Mouse (Mus musculus): ENCODE data around the gene Tnk2. TPM values are rescaled to one million over a fixed set of nuclear protein-coding genes. Genes with fewer than 3 reads are reported as not detected.
A peak's percentile ranks its signal among the peaks of the same experiment; 100 is the strongest.

The Tnk2 gene
- total RNA-seq, 2 experiments from 2014 or later: 51.6 to 82.2 TPM

DNA sequence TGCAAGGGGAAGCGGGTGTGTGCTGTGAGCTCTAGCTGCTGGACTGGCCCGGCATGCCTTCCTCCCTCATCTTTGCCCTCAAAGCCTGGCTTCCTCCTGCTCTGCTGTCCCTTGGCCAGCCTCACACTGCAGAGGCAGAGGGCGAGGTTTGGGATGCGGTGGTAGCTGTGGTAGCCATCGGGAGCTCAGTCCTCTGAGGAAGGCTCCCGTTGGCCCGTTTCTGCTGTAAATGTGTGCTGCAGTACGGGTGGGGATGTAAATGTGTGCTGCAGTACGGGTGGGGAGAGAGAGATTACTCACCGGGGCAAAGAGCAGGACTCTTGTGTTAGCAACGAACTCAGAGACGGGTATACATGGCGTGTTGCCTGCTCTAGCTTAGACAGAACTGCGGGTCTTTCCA, 35.1 kb downstream of the Tnk2 start:
- no peak for DNase-seq

GRCm38 (mm10) chr16:32679976-32680375, 36.3 kb downstream of the Tnk2 start:
- DNase-seq: no peak

- DNase-seq: no peak
Measured at GRCm38 (mm10) chr16:32680806-32681205, 37.1 kb downstream of the Tnk2 start.

GRCm38 (mm10) chr16:32682194-32682593, 38.5 kb downstream of the Tnk2 start:
- peak; percentile 78 for DNase-seq

GRCm38 (mm10) chr16:32682841-32683240, 39.2 kb downstream of the Tnk2 start:
- no peak for DNase-seq

- DNase-seq: no peak
Measured at GRCm38 (mm10) chr16:32683343-32683742, 39.7 kb downstream of the Tnk2 start.

DNA sequence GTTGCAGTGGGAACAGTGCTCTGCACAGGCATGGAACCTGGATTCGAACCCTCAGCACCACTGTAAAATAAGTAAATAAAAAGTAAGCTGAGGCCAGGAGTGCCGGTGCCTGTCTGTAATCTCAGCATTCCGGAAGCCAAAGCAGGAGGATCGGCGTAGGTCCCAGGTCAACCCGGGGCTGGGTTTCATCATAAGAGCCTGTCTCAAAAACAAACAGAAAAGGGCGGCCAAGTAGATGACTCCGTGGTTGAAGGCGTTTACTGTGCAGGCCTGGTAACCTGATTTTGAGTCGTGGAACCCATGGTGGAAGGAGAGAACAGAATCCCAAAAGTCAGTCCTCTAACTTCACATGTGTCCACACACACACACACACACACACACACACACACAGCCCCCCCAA, 41.7 kb downstream of the Tnk2 start:
- DNase-seq: no peak

GRCm38 (mm10) chr16:32685998-32686397, 42.3 kb downstream of the Tnk2 start:
- DNase-seq: no peak

DNA sequence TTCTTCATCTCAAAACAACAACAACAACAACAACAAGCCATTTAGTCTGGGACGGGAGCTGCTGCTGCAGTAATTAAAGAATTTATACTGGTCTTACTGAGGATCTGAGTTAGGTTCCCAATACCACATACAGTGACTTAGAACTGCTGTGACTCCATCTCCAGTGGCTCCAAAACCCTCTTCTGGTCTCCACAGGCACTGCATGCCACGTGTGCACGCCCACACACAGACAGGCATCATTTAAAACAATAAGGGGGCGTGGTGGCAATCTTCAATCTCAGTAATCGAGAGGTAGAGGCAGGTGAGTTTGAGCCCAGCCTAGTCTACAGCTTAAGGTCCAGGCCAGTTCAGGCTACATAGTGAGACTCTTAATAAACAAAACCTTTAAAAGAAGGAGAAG, 43.5 kb downstream of the Tnk2 start:
- DNase-seq: no peak

- no peak for DNase-seq
Measured at GRCm38 (mm10) chr16:32688770-32689169, 45.1 kb downstream of the Tnk2 start.

DNA sequence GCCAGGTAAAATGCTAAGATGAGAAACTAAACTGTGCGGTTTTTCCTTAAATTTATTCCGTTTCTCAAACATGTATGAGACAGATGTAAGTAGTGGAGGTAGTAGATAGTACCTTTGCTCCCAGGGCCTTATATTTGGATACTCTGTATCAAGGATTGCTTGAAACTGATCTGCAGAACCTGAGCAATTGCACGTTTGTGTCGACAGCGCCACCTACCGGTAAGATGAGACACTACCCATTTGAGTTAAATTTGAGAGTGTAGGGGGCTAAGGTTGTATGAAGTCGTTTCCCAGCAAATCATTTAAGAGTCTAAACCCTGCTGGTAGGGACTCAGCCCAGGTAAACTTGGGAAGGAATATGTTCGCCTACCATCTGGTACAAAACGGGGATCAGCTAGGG, 45.8 kb downstream of the Tnk2 start:
- peak; percentile 73 for DNase-seq

- no peak for DNase-seq
Measured at GRCm38 (mm10) chr16:32696841-32697464, 53.3 kb downstream of the Tnk2 start.

DNA sequence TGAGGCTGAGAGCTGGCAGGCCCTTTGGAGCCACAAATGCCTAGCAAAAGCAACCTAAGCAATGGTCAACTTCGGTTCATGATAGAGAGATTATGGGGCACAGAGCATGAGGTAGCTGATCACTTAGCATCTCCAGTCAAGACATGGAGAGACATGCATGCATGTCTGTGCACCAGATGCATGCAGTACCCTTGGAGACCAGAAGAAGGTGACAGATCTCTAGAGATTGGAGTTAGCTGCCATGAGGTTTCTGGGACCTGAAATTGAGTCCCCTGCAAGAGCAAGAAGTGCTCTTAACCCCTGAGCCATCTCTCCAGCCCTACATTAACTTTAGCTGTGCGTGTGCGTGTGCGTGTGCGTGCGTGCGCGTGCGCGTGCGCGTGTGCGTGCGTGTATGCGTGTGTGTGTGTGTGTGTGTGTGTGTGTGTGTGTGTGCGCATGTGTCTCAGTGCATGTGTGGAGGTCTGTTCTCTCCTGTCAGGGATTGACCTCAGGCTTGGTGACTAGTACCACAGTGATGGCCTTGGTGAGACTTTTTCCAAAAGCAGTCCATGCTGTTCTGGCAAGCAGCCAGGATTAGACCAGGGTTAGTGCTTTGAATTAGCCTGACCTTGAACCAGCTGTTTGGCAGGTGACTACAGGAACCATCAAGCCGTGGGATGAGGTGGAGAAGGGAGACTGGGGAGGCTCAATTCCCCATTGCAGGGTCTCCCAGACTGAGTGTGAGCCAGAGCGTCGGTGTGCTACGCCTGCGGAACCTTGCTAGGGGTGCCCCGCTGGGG, 54.2 kb downstream of the Tnk2 start:
- DNase-seq: no peak

GRCm38 (mm10) chr16:32698550-32698949, 54.9 kb downstream of the Tnk2 start:
- no peak for DNase-seq

- no peak for DNase-seq
Measured at GRCm38 (mm10) chr16:32703312-32703912, 59.7 kb downstream of the Tnk2 start.

DNA sequence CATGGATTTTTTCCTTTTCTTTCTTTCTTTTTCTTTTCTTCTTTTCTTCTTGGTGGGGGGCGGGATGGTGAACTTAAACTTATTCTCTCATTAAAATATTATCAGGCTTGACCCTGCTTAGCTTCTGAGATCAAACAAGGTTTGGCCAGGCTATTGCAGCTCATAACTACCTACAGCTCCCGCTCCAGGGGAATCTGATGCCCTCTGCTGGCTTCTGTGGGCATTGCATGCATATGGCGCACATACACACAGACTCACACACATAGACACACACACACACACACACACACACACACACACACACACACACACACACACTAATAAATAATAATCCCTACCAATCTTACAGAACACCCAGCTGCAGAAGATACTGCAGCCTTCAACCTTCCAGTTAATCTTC, 61.9 kb downstream of the Tnk2 start:
- no peak for DNase-seq

- no peak for DNase-seq
Measured at GRCm38 (mm10) chr16:32707111-32707823, 63.6 kb downstream of the Tnk2 start.

DNA sequence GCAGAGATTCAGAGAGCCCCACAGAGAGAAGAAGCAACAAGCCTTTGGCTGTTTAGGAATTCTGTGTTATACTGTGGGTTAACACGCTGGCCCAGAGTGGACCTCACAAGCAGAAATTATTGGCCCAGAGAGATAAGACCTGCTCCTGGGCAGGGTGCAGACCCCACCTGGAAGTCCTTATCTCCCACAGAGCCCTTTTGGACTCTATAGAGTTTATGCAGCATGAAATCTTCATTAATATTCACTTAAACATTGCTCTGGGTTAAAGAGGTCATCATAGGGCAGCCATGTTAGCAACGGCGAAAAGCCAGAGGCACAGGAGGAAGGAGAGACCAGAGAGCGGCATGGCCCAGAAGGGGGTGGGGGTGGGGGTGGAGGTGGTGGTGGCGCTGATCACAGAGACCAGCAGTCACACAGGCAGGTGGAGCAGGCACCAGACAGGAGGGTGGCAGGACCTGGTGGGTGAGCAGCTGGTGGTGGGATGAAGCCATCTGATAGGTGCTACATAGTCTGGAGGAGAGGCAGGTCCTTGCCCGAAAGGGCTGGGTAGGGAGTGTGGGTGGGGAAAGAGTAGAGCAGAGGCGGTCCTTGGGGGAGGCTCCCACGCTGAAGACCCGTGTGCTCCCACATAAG, 64.3 kb downstream of the Tnk2 start:
- DNase-seq: no peak

- no peak for DNase-seq
Measured at GRCm38 (mm10) chr16:32708457-32709033, 64.9 kb downstream of the Tnk2 start.

DNA sequence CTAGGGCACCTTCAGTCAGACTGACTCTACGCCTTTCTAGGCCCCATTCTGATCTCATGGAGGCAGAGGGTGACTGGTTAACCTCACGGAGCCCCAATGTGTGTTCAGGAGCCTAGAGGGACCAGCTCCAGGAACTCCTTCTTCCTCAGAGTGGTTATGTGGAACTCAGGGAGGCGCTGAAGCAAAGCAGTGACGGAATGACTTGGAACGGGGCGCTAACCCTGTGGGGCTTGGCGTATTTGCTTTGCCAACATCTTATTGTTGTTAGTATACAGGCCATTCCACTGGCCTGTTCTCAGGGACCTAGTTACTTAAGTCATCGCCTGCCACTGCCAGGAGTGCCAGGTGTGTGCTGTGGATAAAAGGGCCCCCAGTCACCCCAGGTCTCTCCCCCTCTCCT, 65.4 kb downstream of the Tnk2 start:
- DNase-seq: no peak

DNA sequence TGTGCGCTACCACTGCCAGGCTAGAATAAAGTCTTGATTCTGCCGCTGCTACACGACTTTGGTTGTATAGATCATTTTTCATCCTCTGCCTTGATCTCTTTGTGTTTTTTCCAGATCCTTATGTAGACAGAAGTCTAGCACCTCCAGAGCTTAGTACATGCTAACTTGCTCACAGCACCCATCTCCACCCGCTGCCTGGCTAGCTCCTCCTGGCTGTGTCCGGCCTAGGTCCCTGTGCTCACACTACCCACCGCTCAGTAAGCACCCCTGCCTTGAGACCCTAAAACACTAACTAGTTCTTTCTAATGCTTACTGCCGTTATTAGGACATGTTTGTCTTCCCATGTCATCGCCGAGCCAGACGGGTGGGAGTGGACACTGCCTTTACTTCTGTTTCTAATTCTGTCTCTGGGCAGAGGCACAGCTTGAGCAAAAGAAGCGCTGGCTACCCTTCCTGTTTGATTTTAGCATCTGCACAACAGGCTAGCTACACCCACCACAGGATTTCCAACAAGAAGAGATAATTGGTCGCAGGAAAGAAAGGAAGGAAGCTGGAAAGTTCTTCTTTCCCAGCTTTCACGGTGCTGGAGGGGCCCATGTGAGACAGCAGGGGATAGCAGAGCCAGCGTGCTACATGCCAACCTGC, 66.9 kb downstream of the Tnk2 start:
- no peak for DNase-seq

DNA sequence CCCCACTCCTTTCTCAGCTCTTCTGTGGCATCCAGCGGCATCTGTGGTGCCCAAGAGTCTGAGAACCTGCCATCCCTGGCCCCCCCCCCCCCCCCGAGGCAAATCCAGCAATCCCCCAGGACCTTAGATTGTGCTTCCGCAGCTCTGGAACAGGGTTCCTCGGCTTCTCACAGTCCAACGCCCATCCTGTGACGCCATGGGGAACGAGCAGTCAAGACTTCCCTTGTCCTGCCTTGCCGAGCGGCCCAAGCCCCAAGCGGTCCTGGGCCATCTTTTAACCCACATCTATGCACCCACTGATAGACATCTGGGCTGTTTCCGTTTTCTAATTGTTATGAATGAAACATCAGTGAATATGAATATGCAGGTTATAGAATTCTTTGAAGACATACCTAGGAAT, 68.5 kb downstream of the Tnk2 start:
- DNase-seq: no peak
